Mouse (Mus musculus) heart, embryonic 13.5 days (tissue): ENCODE measurements around the gene Fam53a. TPM values are rescaled to one million over a fixed set of nuclear protein-coding genes. Genes with fewer than 3 reads are reported as not detected.

ENCODE experiments used
- ATAC-seq: fragments of 200-750 bp; cut with Nextera tagmentation; 2 replicates; pipeline ENCODE4 v1.8.0; 2017; ENCODE audit warnings: moderate TSS enrichment; ENCODE audit not compliant: insufficient number of reproducible peaks, low FRiP score, low TSS enrichment; ENCODE audit errors: extremely low read depth
- H3K27ac ChIP-seq: fragments of 300-500 bp; sonication (generic); replicated peaks from 2 replicates; pipeline ENCODE4 v1.5.1; 2015; ENCODE audit warnings: moderate library complexity, mild to moderate bottlenecking, inconsistent platforms
- H3K27me3 ChIP-seq: fragments of 300-500 bp; sonication (generic); replicated peaks from 2 replicates; pipeline ENCODE4 v1.6.1; 2015; ENCODE audit warnings: mild to moderate bottlenecking, inconsistent platforms
- H3K36me3 ChIP-seq: fragments of 300-500 bp; sonication (generic); 2 replicates; pipeline ENCODE4 v1.6.1; 2015; ENCODE audit warnings: mild to moderate bottlenecking, inconsistent platforms
- H3K4me1 ChIP-seq: fragments of 300-500 bp; sonication (generic); 2 replicates; pipeline ENCODE4 v1.6.1; 2015; ENCODE audit warnings: inconsistent platforms
- H3K4me2 ChIP-seq: fragments of 300-500 bp; sonication (generic); 2 replicates; pipeline ENCODE4 v1.6.1; 2015; ENCODE audit warnings: inconsistent platforms, mild to moderate bottlenecking, moderate library complexity
- H3K4me3 ChIP-seq: fragments of 300-500 bp; sonication (generic); 2 replicates; pipeline ENCODE4 v1.5.1; 2015; ENCODE audit warnings: moderate library complexity, mild to moderate bottlenecking, inconsistent platforms
- H3K9ac ChIP-seq: fragments of 300-500 bp; sonication (generic); 2 replicates; pipeline ENCODE4 v1.6.1; 2015; ENCODE audit warnings: inconsistent platforms, mild to moderate bottlenecking, moderate library complexity
- H3K9me3 ChIP-seq: fragments of 300-500 bp; sonication (generic); 2 replicates; pipeline ENCODE4 v1.6.1; 2016; ENCODE audit warnings: inconsistent platforms
- WGBS: fragments of 180-500 bp; shearing (Covaris S2); methylation state at CpG from one replicate; pipeline ENCODE4 v1.1.7; 2015; ENCODE audit warnings: mixed read lengths; 5-methylcytosine and 5-hydroxymethylcytosine counted together
- polyA plus RNA-seq: library from polyadenylated mRNA; unstranded; fragments of >200 nt; fragmentation: Nextera tagmentation; extraction: Ambion mirVana; gene quantifications from 2 replicates; pipeline ENCODE4 v1.2.1, GENCODE M21; 2015

The Fam53a gene
- 46.9 and 50.2 TPM in 2 replicates for polyA plus RNA-seq

DNA sequence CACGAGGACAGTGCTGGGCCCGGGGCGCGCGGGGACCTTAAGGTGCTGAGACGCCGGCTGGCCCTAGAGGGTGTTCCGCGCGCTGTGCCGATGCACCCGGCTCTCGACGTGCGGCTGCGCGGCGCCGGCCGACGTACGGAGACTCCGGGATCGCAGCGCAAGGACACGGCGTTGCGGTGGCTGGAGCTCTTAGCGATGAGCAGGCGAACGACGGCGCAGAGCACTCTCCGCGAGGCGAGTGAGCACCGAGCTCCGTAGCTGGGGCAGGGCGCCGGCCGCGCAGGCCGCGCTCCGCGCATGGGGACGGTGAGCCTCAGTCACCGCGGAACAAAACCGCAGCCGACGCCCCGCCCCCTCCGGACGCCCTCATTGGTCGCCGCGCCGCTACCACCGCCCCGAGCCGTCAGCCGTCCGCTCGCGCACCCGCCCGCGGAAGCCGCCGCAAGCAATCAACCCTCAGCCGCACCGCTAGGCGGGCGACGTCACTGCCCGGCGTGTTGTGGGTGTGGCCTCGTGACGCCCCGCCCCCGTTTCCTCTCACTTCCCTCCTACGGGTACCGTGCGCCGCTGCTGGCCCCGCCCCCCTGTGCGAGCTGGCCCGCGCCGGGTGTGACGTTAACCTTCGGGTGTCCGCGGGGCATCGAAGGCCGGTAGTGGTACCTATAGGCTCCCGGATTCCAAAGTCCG, at the start of gene Fam53a, which contains the start of gene Gm9903:
Fam53a (minus strand) TSS at position 335 of the 687 bp plus-strand sequence.
Gm9903 (plus strand) TSS at position 625 of the 687 bp plus-strand sequence.
- Histone ChIP-seq H3K4me2 (peak within 1 kb of the TSS; percentile 87), H3K27me3 (no peaks in the 10 kb centered on the region), H3K9ac (peak within 1 kb of the TSS; percentile 91), H3K27ac (peak within 1 kb of the TSS; percentile 91), H3K9me3 (no peaks in the 10 kb centered on the region), H3K36me3 (peaks cover 7% of the 10 kb centered on the region), H3K4me1 (peaks cover 29% of the 10 kb centered on the region), H3K4me3 (peak within 1 kb of the TSS; percentile 77)
- under 1% methylated on average over 98 of the region's 99 CpGs for WGBS
- peak; percentile 95 for ATAC-seq

DNA sequence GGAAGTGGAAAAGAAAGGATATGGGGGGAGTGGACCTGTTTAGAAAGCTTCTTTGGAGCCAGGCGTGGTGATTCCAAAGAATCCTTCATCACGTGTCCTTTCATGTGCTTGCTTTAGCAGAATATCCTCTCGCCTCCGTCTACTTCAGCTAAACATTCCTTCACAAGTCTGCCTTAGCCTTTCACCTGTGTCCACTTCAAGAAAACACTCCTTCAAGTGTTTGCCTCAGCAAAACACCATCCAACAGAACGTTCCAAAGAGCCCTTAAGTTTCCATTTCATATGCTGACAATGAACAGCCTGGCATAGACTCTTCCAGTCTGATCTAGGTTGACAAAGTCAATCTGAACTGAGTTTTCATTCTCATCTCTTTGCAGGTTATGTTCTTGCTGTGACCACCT, 48.8 kb upstream of the Fam53a start:
- ATAC-seq, result no peak
- H3K4me3 ChIP-seq, result no peak overlapping the region

DNA sequence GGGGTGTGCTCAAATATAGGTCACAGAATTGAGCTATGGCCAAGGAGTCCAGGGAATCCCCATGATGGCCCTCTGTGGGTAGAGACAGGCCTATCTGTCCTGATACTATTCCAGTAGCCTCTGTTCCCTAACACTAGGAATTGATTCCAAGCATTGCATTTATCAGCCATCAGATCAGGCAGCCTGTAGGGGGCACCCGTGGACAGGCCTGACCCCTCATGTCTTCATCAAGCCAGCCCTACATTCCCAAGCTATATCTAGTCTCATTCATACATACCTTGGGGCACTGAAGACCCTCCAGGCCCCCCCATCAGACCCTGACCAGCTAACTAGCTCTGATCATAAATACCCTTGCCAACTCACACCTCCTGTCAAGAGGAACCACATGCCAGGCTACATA, 46.5 kb upstream of the Fam53a start:
- Histone ChIP-seq H3K9me3 (no peaks in the 10 kb centered on the region), H3K27me3 (no peaks in the 10 kb centered on the region), H3K36me3 (peaks cover 23% of the 10 kb centered on the region), H3K9ac (peak overlapping the region; percentile 9; the same call in 1 of the 2 replicates), H3K4me1 (peaks cover 9% of the 10 kb centered on the region), H3K27ac (no peak overlapping the region), H3K4me2 (no peak overlapping the region), H3K4me3 (no peak overlapping the region)
- no peak for ATAC-seq
- WGBS, result 8% methylated on average over 1 of the region's 1 CpGs

More for the DNA sequence above, 48.8 kb upstream of the Fam53a start:
- H3K9ac ChIP-seq, result no peak overlapping the region
- peaks cover 18% of the 10 kb centered on the region for H3K4me1 ChIP-seq
- H3K36me3 ChIP-seq, result peaks cover 2% of the 10 kb centered on the region
- H3K27ac ChIP-seq, result no peak overlapping the region
- H3K27me3 ChIP-seq, result no peaks in the 10 kb centered on the region
- no peak overlapping the region for H3K4me2 ChIP-seq
- no peaks in the 10 kb centered on the region for H3K9me3 ChIP-seq
- 76% methylated on average over 5 of the region's 5 CpGs for WGBS

DNA sequence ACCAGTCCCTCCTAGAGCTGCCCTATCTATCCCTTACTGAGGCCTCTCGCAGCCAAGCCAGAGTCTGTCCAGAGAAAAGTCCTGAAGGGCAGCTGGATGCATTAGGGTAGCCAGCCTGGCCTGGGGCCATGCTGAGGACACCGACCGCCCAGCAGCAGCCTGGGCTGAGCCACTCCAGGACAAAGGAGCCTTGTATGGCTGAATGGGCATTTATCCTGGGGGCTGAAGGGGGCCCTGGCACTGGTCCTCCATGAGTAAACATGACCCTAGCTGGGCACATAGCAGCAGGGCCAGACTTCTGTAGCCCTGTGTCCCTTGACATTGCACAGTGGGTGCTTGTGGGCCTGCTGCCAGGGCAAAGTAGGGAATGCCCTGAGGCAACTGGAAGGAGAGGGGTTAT, 45.0 kb upstream of the Fam53a start:
- no peak overlapping the region for H3K9ac ChIP-seq
- H3K4me3 ChIP-seq, result no peak overlapping the region
- no peaks in the 10 kb centered on the region for H3K27me3 ChIP-seq
- no peaks in the 10 kb centered on the region for H3K9me3 ChIP-seq
- peaks cover 8% of the 10 kb centered on the region for H3K4me1 ChIP-seq
- H3K36me3 ChIP-seq, result peaks cover 39% of the 10 kb centered on the region
- peak overlapping the region; percentile 5; the same call in 1 of the 2 replicates for H3K27ac ChIP-seq
- peak; percentile 23; the same call in 1 of the 2 replicates for ATAC-seq
- 64% methylated on average over 3 of the region's 3 CpGs for WGBS
- H3K4me2 ChIP-seq, result no peak overlapping the region

DNA sequence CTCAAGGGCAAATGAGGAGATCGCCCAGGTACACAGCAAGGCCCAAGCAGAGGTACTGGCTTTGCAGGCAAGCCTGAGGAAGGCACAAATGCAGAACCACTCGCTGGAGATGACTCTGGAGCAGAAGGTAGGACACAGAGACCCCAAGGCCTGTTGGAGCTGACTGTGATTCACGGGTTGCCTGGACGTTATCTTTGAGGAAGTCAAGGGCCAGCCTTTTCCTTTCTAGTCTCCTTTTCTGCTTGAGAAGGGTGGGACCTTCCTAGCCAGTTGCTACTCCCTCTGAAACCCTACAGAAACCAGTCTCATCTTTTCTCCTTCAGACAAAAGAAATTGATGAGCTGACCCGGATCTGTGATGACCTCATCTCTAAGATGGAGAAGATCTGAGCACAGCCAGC, 42.2 kb upstream of the Fam53a start:
- Histone ChIP-seq H3K9me3 (no peaks in the 10 kb centered on the region), H3K4me3 (no peak overlapping the region), H3K9ac (no peak overlapping the region), H3K36me3 (peaks cover 66% of the 10 kb centered on the region), H3K4me1 (peaks cover 8% of the 10 kb centered on the region), H3K27me3 (no peaks in the 10 kb centered on the region), H3K27ac (peak overlapping the region; percentile 39; the same call in 1 of the 2 replicates), H3K4me2 (no peak overlapping the region)
- no peak for ATAC-seq
- 59% methylated on average over 5 of the region's 5 CpGs for WGBS

DNA sequence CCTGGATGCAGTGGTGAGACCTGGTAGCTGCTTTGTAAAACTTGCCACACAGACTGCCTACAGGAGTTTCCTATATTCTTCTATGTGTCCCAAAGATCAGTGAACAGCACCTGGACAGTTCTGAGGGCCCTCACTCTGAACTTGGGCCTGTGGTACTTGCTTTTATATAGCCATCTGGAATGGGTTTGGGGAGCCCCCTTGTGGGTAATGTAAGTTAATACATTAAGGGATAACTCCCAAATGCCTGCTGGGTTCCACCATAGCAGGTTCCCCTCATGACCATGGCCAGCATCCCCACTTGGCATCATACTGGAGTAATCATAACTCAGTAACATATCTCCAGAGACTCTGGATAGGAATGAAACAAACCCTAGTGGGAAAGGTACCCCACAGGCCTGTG, 38.8 kb upstream of the Fam53a start:
- H3K9me3 ChIP-seq, result no peaks in the 10 kb centered on the region
- peaks cover 96% of the 10 kb centered on the region for H3K36me3 ChIP-seq
- ATAC-seq, result no peak

DNA sequence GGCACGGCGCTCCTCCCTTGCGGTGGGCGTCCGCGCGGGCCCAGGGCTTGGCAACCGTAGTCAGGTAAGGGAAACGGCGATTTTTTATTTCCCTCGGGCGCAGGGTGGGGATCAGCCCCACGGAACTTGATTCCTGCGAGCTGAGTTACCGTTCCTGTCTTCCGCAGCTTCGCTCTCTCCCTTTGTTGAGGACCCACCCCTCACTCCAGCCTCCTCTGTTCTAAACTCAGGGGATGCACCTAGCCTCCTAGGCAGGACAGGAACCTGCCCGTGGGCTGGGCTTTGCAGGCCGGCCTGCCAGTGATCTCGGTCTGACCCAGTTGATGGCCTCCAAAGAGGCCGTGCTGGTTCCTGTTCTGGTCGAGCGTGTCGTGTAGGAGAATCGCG, 29.2 kb upstream of the Fam53a start:
- peak overlapping the region; percentile 97 for H3K27ac ChIP-seq
- no peak for ATAC-seq
- WGBS, result under 1% methylated on average over 26 of the region's 26 CpGs
- H3K4me3 ChIP-seq, result peak overlapping the region; percentile 75
- H3K4me2 ChIP-seq, result peak overlapping the region; percentile 98
- H3K36me3 ChIP-seq, result peaks cover 55% of the 10 kb centered on the region
- H3K27me3 ChIP-seq, result no peaks in the 10 kb centered on the region
- H3K4me1 ChIP-seq, result peaks cover 44% of the 10 kb centered on the region
- H3K9me3 ChIP-seq, result no peaks in the 10 kb centered on the region
- peak overlapping the region; percentile 88 for H3K9ac ChIP-seq

More for the DNA sequence above, 38.8 kb upstream of the Fam53a start:
- no peak overlapping the region for H3K9ac ChIP-seq
- no peak overlapping the region for H3K4me2 ChIP-seq
- H3K27me3 ChIP-seq, result no peaks in the 10 kb centered on the region
- no peak overlapping the region for H3K4me3 ChIP-seq
- no peak overlapping the region for H3K27ac ChIP-seq
- H3K4me1 ChIP-seq, result no peaks in the 10 kb centered on the region

DNA sequence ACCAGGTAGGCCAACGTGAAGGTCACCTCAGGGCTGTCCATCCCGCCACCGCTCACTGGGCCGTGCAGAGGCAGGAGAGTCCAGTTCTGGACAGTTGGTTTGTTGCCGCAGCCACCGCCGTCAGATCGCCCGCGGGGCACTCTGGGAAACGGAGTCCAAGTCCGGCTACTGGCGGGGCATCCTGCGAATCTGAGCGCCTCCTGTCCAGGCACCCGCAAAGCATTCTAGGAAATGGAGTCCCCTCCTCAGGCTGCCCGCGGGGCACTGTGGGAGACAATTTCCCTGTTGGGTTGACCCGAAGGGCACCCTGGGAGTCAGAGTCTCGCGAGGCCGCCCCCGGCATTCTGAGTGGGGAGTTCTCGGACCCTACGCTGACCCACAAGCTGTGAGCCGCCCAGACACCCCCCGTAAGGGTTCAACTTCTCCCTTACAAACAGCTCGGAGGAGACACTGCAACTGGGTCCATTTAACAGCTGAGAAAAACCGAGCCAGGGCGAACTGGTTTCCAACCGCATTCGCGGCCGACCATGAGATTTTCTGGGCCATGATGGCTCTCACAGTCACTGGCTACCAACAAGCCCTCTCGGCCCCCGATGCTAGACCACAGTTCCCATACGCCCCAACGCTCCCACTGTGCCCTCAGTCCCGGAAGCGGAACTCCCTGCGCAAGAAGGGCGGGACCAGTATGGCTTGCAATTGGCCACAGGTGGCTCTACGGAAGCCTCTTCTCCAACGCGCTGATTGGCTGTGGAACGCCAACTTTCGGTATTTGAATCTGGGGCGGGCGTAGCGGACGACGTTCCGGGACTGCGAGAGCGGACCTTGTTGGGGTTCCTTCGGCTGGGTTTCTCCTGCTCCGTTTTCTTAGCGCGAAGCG, 28.6 kb upstream of the Fam53a start, which contains the start of the genes Tacc3 and Tmem129:
Tacc3 (plus strand) TSS at position 342 of the 877 bp plus-strand sequence.
Tmem129 (minus strand) TSS at position 630 of the 877 bp plus-strand sequence.
- Histone ChIP-seq H3K27me3 (no peaks in the 10 kb centered on the region), H3K36me3 (peaks cover 54% of the 10 kb centered on the region), H3K27ac (peak within 1 kb of the TSS; percentile 97), H3K4me3 (peak within 1 kb of the TSS; percentile 75), H3K9me3 (no peaks in the 10 kb centered on the region), H3K9ac (peak within 1 kb of the TSS; percentile 90), H3K4me2 (peak within 1 kb of the TSS; percentile 98), H3K4me1 (peaks cover 51% of the 10 kb centered on the region)
- WGBS, result under 1% methylated on average over 60 of the region's 60 CpGs
- ATAC-seq, result peak; percentile 92

DNA sequence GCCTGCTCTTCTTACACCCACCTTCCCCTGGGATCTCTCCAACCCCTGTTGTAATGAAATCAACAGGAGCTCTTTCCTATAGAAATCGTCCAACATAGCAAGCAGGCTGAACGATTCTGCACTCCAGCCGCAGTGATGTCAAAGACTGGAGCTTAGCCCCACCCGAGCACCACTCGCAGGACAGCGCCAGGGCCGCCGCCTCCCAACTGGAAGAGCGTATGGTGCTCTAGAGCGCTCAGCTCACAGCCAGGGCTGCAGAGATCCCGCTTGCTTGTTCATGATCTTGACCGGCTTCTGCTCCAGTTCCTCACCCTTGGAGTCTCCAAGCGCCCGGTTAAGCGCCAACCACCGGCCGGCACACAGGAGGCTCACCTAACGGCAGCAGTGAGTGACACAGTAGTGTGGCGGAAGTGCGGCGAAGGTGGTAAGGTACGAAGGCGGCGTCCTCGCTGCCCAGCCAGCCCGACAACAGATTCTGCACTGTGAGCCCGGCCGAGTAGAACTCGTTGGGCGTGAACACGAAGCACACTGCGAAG, 27.9 kb upstream of the Fam53a start:
- peak overlapping the region; percentile 97 for H3K27ac ChIP-seq
- peak overlapping the region; percentile 98 for H3K4me2 ChIP-seq
- WGBS, result under 1% methylated on average over 32 of the region's 32 CpGs
- H3K9ac ChIP-seq, result peak overlapping the region; percentile 90
- ATAC-seq, result 0 out of 2 replicates have a peak, but pooled peaks have one; percentile 3
- peaks cover 55% of the 10 kb centered on the region for H3K4me1 ChIP-seq
- H3K36me3 ChIP-seq, result peaks cover 47% of the 10 kb centered on the region
- no peaks in the 10 kb centered on the region for H3K9me3 ChIP-seq
- H3K27me3 ChIP-seq, result no peaks in the 10 kb centered on the region
- H3K4me3 ChIP-seq, result peak overlapping the region; percentile 75

DNA sequence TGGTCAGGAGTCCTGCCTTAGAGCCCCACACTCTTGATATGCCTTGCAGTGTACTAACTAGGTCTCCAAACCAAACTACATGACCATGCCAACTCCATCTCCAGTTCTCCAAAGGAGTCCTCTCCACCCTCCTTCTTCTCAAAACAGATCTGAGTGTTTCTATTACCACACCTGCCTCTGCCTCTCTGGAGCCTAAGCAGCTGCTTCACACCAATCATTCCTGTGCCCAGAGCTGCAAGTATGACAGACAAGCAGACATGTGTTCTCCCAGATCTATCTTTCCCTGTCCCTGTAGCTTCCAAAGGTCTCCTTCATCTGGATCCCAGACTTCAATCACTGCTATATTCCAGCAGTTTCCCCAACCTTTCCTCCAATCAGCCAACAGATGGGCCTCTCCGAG, 27.3 kb upstream of the Fam53a start:
- peak overlapping the region; percentile 98 for H3K4me2 ChIP-seq
- no peaks in the 10 kb centered on the region for H3K27me3 ChIP-seq
- peak overlapping the region; percentile 75 for H3K4me3 ChIP-seq
- H3K9me3 ChIP-seq, result no peaks in the 10 kb centered on the region
- ATAC-seq, result no peak
- peak overlapping the region; percentile 90 for H3K9ac ChIP-seq
- peak overlapping the region; percentile 97 for H3K27ac ChIP-seq
- 13% methylated on average over 1 of the region's 1 CpGs for WGBS
- peaks cover 42% of the 10 kb centered on the region for H3K36me3 ChIP-seq
- H3K4me1 ChIP-seq, result peaks cover 55% of the 10 kb centered on the region
